Mouse (Mus musculus): ENCODE results near the gene Tymp. TPM values are rescaled to one million over a fixed set of nuclear protein-coding genes. Genes with fewer than 3 reads are reported as not detected.

The Tymp gene
- total and polyA plus RNA-seq, 2 experiments = 62.5 to 126 TPM

- Histone ChIP-seq H3K4me1 (ENCODE audit: control insufficient read depth, insufficient read depth, low read length) (peaks cover 16% of the 10 kb centered on the region), H3K79me2 (ENCODE audit: control insufficient read depth, insufficient read depth, low read length) (peaks cover 4% of the 10 kb centered on the region; the same call in 1 of the 2 replicates), H3K27ac (replicated peaks; ENCODE audit: insufficient read depth, low read depth, low read length) (peak within 1 kb of the TSS; percentile 93), H3K36me3 (ENCODE audit: control insufficient read depth, insufficient read depth, low read length) (peaks cover 6% of the 10 kb centered on the region; the same call in 1 of the 2 replicates), H3K4me3 (ENCODE audit: insufficient read depth, low read depth, low read length) (peak within 1 kb of the TSS; percentile 67), H3K9ac (ENCODE audit: low read depth, low read length) (peak within 1 kb of the TSS; percentile 88), H3K27me3 (ENCODE audit: control insufficient read depth, insufficient read depth, low read length) (no peaks in the 10 kb centered on the region)
- TF ChIP-seq CTCF (IDR thresholded peaks at IDR 0.05; ENCODE audit: low read depth, low read length) = peak; percentile 86
- TF ChIP-seq POLR2A (IDR thresholded peaks at IDR 0.05; ENCODE audit: extremely low read depth, insufficient read depth, low read length) = peak; percentile 66
- WGBS = under 1% methylated on average over 42 of the region's 42 CpGs
- peak; percentile 86 for DNase-seq (ENCODE audit: extremely low read depth, low read depth, low spot score)
Observed at GRCm38 (mm10) chr15:89373762-89374248, 3.0 kb downstream of the Tymp start, which contains the start of gene Sco2. Gene Sco2 (minus strand): TSS chr15:89373846.

GRCm38 (mm10) chr15:89373027-89373761 is 3.6 kb downstream of the Tymp start:
- WGBS = under 1% methylated on average over 35 of the region's 35 CpGs
- Histone ChIP-seq H3K79me2 (ENCODE audit: control insufficient read depth, insufficient read depth, low read length) (peaks cover 4% of the 10 kb centered on the region; the same call in 1 of the 2 replicates), H3K4me3 (ENCODE audit: insufficient read depth, low read depth, low read length) (peak overlapping the region; percentile 67), H3K9ac (ENCODE audit: low read depth, low read length) (peak overlapping the region; percentile 88), H3K27ac (replicated peaks; ENCODE audit: insufficient read depth, low read depth, low read length) (peak overlapping the region; percentile 93), H3K36me3 (ENCODE audit: control insufficient read depth, insufficient read depth, low read length) (peaks cover 6% of the 10 kb centered on the region; the same call in 1 of the 2 replicates), H3K4me1 (ENCODE audit: control insufficient read depth, insufficient read depth, low read length) (peaks cover 15% of the 10 kb centered on the region), H3K27me3 (ENCODE audit: control insufficient read depth, insufficient read depth, low read length) (no peaks in the 10 kb centered on the region)
- TF ChIP-seq POLR2A (IDR thresholded peaks at IDR 0.05; ENCODE audit: extremely low read depth, insufficient read depth, low read length) (no peak), CTCF (IDR thresholded peaks at IDR 0.05; ENCODE audit: low read depth, low read length) (peak; percentile 81)
- DNase-seq (ENCODE audit: extremely low read depth, low read depth, low spot score) = peak; percentile 77

DNA sequence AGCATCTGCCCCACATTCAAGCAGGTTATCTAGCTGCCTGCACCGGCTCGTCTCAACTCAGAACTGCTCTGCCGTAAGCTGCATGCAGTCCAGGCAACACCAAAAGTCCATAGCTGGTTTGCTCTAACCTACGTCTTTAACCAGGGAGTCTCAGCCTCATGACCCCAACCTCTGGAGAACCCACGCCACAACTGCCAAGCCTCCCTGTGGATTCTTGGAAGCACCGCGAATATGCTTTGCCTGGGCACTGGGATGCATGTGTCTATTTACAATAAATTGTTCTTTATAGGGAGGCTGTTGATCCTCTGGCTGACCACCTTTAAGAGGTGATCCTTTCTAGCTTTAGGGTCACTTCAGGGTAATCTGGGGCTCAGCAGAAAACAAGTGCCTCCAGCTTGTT is 4.3 kb downstream of the Tymp start:
- Histone ChIP-seq H3K9ac (ENCODE audit: low read depth, low read length) (no peak overlapping the region; the same call in 1 of the 2 replicates), H3K27ac (replicated peaks; ENCODE audit: insufficient read depth, low read depth, low read length) (no peak overlapping the region), H3K27me3 (ENCODE audit: control insufficient read depth, insufficient read depth, low read length) (no peaks in the 10 kb centered on the region), H3K79me2 (ENCODE audit: control insufficient read depth, insufficient read depth, low read length) (peaks cover 4% of the 10 kb centered on the region; the same call in 1 of the 2 replicates), H3K4me1 (ENCODE audit: control insufficient read depth, insufficient read depth, low read length) (peaks cover 8% of the 10 kb centered on the region), H3K4me3 (ENCODE audit: insufficient read depth, low read depth, low read length) (no peak overlapping the region), H3K36me3 (ENCODE audit: control insufficient read depth, insufficient read depth, low read length) (peaks cover 8% of the 10 kb centered on the region; the same call in 1 of the 2 replicates)
- TF ChIP-seq POLR2A (IDR thresholded peaks at IDR 0.05; ENCODE audit: extremely low read depth, insufficient read depth, low read length) = no peak
- no peak for TF ChIP-seq CTCF (IDR thresholded peaks at IDR 0.05; ENCODE audit: low read depth, low read length)
- no peak for DNase-seq (ENCODE audit: extremely low read depth, low read depth, low spot score)
- WGBS = 73% methylated on average over 7 of the region's 7 CpGs

DNA sequence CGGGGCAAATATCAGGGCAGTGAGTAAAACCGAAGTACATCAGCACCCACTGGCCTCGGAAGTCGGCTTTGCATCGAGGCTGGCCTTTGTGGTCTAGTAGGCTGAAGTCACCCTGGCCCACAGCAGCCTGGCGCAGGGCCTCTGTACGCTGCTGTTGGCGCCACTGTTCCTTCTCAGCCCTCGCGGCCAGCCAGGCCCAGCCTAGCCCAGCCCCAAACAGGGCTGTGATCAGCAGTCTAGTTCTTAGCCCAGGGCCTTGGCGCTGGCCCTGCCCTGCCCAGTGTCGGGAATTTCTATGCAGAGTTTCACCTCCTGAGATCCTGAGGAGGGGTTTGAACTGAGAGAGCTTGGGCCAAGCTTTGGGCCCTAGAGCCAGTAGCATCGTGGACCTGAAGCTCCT is 4.8 kb downstream of the Tymp start:
- WGBS = 71% methylated on average over 13 of the region's 13 CpGs
- Histone ChIP-seq H3K36me3 (ENCODE audit: control insufficient read depth, insufficient read depth, low read length) (peaks cover 8% of the 10 kb centered on the region; the same call in 1 of the 2 replicates), H3K9ac (ENCODE audit: low read depth, low read length) (no peak overlapping the region)

GRCm38 (mm10) chr15:89365141-89365551 is 11.7 kb downstream of the Tymp start:
- DNase-seq (ENCODE audit: extremely low read depth, low read depth, low spot score) = no peak
- no peak for TF ChIP-seq POLR2A (IDR thresholded peaks at IDR 0.05; ENCODE audit: extremely low read depth, insufficient read depth, low read length)
- no peaks in the 10 kb centered on the region for H3K27me3 ChIP-seq (ENCODE audit: control insufficient read depth, insufficient read depth, low read length)
- no peak overlapping the region for H3K27ac ChIP-seq (replicated peaks; ENCODE audit: insufficient read depth, low read depth, low read length)
- no peaks in the 10 kb centered on the region for H3K79me2 ChIP-seq (ENCODE audit: control insufficient read depth, insufficient read depth, low read length)
- H3K4me1 ChIP-seq (ENCODE audit: control insufficient read depth, insufficient read depth, low read length) = no peaks in the 10 kb centered on the region
- H3K4me3 ChIP-seq (ENCODE audit: insufficient read depth, low read depth, low read length) = no peak overlapping the region
- WGBS = 96% methylated on average over 4 of the region's 4 CpGs
- H3K36me3 ChIP-seq (ENCODE audit: control insufficient read depth, insufficient read depth, low read length) = peaks cover 35% of the 10 kb centered on the region
- no peak overlapping the region for H3K9ac ChIP-seq (ENCODE audit: low read depth, low read length)

More for the DNA sequence above, 4.8 kb downstream of the Tymp start:
- DNase-seq (ENCODE audit: extremely low read depth, low read depth, low spot score) = no peak
- TF ChIP-seq POLR2A (IDR thresholded peaks at IDR 0.05; ENCODE audit: extremely low read depth, insufficient read depth, low read length) = no peak
- no peak for TF ChIP-seq CTCF (IDR thresholded peaks at IDR 0.05; ENCODE audit: low read depth, low read length)
- Histone ChIP-seq H3K4me1 (ENCODE audit: control insufficient read depth, insufficient read depth, low read length) (peaks cover 7% of the 10 kb centered on the region), H3K27ac (replicated peaks; ENCODE audit: insufficient read depth, low read depth, low read length) (no peak overlapping the region), H3K4me3 (ENCODE audit: insufficient read depth, low read depth, low read length) (no peak overlapping the region), H3K79me2 (ENCODE audit: control insufficient read depth, insufficient read depth, low read length) (peaks cover 4% of the 10 kb centered on the region; the same call in 1 of the 2 replicates), H3K27me3 (ENCODE audit: control insufficient read depth, insufficient read depth, low read length) (no peaks in the 10 kb centered on the region)
